Mouse (Mus musculus): ENCODE measurements at regions not wholly inside any gene's neighbourhood (a gene's known extent, or its start where the extent isn't known, plus 50 kb on each side); places are given as distances from the start of the nearest gene placed in this dataset.

DNA sequence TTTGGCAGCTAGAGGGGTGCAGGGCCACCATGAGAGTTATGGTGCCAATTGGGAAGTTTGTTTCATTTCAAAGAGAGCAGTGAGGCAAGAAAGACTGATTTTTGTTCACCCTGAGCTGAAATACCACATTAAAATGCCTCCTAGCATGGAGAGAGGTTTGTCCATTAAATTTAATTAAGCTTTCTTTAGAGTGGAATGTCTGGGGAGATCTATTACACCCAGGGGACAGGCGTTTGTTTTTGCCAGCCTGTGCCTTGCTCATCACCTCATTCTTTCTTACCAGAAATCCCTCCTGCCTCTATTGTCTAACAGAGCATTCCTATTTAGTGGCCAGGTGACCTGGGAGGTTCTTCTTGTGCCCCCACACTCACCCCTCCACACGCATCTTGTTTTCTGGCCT is 55.2 kb upstream of the Rcn1 start:
- no peak for ATAC-seq (ENCODE audit: extremely low read depth, insufficient number of reproducible peaks, low FRiP score, poor library complexity, severe bottlenecking)

DNA sequence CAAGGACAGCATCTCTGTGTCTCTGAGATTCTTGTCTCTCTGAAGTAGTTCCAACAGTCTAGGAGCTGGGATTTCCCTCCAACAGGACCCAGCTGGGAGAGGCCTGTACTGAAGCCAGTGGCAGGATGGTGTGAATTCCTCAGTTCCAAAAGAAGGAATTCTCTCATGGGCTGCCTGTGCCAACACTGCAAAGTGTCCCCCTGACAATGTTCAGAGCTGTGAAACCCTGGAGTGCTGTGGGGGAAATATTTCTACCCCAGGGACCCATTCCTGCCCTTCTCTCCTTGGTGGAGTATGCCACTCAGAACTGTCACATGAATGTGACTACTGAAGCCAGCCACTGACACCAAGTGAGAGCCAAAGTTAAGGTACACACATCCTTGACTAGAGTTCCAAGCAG is 55.7 kb upstream of the Rcn1 start:
- no peak for ATAC-seq (ENCODE audit: extremely low read depth, insufficient number of reproducible peaks, low FRiP score, poor library complexity, severe bottlenecking)

- no peak for ATAC-seq (ENCODE audit: extremely low read depth, insufficient number of reproducible peaks, low FRiP score, poor library complexity, severe bottlenecking)
These were observed 59.5 kb upstream of the Rcn1 start for GRCm38 (mm10) chr2:105458643-105459042.

DNA sequence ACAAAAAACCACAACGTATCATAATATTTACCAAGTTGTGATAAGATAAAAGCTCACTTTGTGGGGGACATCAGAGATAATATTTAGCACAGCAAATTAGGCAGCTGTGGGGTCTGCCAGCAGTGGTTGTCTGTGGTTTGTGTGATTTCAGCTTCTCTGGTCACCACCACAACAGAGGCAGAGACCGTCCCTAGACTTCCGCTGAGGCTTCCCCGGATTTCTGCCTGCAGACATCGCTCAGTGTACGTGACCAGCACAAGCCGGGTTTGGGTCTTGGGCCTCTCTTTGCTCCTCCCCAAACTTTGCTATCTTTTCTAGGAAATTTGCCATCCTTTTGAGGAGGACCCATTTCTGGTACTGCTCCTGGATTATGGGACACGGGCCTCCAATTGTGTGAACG is 60.4 kb upstream of the Rcn1 start:
- no peak for ATAC-seq (ENCODE audit: extremely low read depth, insufficient number of reproducible peaks, low FRiP score, poor library complexity, severe bottlenecking)

DNA sequence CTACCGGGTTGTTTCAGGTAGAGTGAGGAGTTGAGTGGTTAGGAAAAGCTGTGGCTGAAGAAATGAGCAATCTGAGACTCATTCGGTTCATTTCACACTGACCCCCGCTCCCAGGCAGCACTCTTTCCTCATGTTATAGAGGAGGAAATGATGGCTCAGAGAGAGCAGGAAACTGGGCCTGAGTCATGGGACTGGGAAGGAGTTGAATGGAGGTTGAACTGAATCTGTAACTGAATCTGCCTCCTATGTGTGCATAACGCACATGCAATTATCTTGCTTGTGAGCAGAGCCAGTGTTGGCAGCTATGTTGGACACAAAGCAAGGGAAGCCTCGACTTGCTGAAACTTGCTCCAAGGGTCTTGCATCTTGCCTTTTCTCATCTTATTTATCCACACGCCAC is 66.5 kb upstream of the Rcn1 start:
- no peak for ATAC-seq (ENCODE audit: extremely low read depth, insufficient number of reproducible peaks, low FRiP score, poor library complexity, severe bottlenecking)

GRCm38 (mm10) chr2:105468930-105469329 is 69.8 kb upstream of the Rcn1 start:
- ATAC-seq (ENCODE audit: extremely low read depth, insufficient number of reproducible peaks, low FRiP score, poor library complexity, severe bottlenecking), result no peak

DNA sequence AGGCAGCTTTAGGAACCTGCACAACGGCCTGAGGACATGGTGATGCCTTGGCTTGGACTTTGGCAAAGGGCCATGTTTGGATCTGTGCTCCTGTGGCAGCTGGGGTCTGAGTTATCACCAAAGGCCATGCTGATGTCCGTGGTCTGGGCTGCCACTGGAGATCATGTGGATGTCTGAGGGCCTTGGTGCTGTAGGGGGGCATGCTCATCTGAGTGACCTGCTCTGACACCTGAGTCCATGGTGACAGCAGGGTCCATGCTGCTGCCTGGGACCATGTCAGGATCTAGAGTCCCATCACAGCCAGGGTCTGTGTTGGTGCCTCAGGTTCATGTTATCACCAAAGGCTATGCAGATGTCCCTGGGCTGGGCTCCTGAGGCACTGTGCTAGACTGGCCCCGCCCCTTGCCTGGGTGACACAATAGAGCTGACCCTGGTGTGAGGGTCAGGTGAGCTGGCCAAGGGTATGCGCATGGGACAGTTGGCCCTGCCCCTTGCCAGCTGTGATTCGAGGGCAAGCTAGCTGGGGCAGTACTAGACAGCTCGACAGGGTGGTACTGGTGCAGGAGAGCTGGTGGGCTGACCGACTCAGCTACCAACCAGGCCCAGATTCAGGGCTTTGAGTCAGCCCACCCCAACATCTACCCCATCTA is 77.0 kb upstream of the Rcn1 start:
- ATAC-seq (ENCODE audit: extremely low read depth, insufficient number of reproducible peaks, low FRiP score, poor library complexity, severe bottlenecking), result 0 out of 2 replicates have a peak, but pooled peaks have one; percentile 22

GRCm38 (mm10) chr2:105481990-105482592 is 83.0 kb upstream of the Rcn1 start:
- ATAC-seq (ENCODE audit: extremely low read depth, insufficient number of reproducible peaks, low FRiP score, poor library complexity, severe bottlenecking), result no peak

DNA sequence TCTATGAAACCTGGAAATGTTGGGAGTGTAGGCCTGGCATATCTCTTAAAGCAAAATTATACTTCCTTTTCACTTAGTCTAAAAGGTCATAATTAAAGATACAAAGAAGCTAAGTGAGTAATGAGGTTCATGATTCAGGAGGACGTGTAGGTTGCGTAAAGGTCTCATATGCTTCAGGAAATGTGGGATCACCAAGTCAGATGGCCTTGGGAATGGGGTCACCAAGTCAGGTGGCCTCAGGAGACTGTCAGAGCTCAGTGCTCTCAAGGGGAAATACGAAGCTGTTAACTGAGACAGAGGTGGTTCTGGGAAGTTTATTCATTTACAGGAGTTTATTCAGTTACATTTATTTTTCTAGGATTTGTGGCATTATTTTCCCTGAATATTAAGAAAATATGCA is 85.4 kb upstream of the Rcn1 start:
- no peak for ATAC-seq (ENCODE audit: extremely low read depth, insufficient number of reproducible peaks, low FRiP score, poor library complexity, severe bottlenecking)

DNA sequence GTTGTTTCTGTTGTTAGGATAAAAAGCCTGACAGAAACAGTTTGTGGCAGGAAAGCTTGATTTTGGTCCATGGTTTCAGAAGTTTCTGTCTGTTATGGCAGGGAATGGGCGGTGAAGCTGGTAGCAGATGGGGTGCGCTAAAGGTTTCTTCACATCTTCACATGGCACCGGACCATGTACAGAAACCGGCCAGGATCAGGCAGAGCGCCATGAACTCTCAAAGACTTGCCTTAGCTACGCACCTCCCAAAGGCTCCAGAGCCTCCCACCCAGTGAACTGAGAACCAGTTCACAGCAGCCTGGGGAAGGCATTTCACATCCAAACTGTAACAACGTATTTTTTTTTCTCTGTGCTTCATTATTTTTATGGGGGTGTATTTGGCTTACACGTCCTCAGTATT is 86.2 kb upstream of the Rcn1 start:
- ATAC-seq (ENCODE audit: extremely low read depth, insufficient number of reproducible peaks, low FRiP score, poor library complexity, severe bottlenecking), result no peak

DNA sequence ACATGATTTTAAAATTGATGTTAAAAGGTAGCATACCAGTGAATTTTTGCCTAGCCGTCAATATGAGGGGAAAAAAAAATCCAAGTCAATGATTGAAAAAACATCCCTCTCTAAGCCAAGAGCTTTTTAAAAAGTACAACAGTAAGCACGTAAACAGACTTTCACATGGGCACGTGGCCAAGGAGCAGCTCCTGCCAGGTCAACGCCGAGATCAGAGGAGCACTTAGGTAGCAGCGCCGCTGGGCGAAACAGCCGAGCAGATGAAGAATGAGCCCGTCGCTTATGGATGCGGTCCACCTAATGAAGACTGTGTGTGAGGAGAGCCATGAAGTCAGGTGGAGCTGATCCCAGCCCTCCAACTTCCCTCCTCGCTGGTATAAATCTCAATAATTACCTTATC is 96.7 kb upstream of the Rcn1 start:
- no peak for ATAC-seq (ENCODE audit: extremely low read depth, insufficient number of reproducible peaks, low FRiP score, poor library complexity, severe bottlenecking)

- ATAC-seq (ENCODE audit: extremely low read depth, insufficient number of reproducible peaks, low FRiP score, poor library complexity, severe bottlenecking), result no peak
These were observed 105.1 kb upstream of the Rcn1 start for GRCm38 (mm10) chr2:105504197-105504596.

- no peak for ATAC-seq (ENCODE audit: extremely low read depth, insufficient number of reproducible peaks, low FRiP score, poor library complexity, severe bottlenecking)
These were observed 106.4 kb upstream of the Rcn1 start for GRCm38 (mm10) chr2:105505554-105505953.

DNA sequence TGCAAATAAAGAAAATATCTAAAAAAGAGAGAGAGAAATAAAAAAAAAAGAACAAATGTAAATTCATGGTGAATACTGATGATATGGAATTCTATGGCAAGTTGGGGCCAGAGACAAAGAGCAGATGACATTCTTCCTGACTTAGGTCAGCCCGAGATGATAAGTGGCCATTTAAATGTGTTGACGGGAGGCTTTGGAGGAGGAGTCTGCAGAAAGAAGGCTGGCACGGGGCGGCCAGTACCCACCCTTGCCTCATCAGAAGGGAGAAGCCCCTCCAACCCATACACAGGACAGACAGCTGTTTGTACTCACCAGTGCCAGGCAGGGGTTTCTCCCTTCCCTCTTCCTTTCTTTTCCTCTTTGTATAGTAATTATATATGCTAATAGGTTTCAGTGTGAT is 108.0 kb upstream of the Rcn1 start:
- ATAC-seq (ENCODE audit: extremely low read depth, insufficient number of reproducible peaks, low FRiP score, poor library complexity, severe bottlenecking), result no peak

DNA sequence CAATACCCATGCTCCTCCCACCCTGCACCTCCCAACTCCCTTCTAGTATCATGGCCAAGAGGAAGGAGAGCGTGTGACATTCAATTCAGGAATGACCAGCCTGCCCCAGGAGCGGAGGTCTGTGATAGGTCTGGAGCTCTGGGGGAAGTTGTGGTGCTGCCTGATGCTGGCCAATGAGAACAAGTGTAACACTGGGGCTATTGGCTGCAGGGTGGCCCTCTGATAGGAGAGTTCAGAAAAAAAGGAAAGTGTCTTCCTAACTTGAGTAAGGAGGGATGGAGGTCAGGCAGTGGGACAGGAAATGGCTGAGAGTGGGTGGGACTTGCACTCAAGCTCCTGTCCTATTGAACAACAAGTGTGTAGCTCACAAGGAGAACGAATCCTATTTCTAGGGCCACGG is 111.7 kb upstream of the Rcn1 start:
- no peak for ATAC-seq (ENCODE audit: extremely low read depth, insufficient number of reproducible peaks, low FRiP score, poor library complexity, severe bottlenecking)

- ATAC-seq (ENCODE audit: extremely low read depth, insufficient number of reproducible peaks, low FRiP score, poor library complexity, severe bottlenecking), result no peak
These were observed 112.6 kb upstream of the Rcn1 start for GRCm38 (mm10) chr2:105511690-105512089.

DNA sequence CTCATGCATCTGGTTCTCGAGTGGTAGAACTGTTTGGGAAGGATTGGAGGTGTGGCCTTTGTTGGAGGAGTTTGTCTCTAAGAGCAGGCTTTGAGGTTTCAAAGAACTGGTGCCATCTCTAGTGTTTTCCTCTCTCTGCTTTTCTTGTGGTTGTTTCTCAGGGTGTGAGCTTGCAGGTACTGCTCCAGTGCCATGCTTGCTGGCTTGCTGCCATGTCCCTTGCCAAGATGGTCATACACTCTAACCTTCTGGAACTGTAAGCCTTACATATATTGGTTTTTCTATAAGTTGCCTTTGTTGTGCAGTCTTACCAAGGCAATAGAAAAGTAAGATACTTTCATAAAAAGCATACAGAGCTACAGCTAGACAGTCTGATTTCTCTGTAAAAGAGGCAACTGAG is 115.1 kb upstream of the Rcn1 start:
- ATAC-seq (ENCODE audit: extremely low read depth, insufficient number of reproducible peaks, low FRiP score, poor library complexity, severe bottlenecking), result no peak

GRCm38 (mm10) chr2:105514881-105515280 is 115.8 kb upstream of the Rcn1 start:
- ATAC-seq (ENCODE audit: extremely low read depth, insufficient number of reproducible peaks, low FRiP score, poor library complexity, severe bottlenecking), result no peak

DNA sequence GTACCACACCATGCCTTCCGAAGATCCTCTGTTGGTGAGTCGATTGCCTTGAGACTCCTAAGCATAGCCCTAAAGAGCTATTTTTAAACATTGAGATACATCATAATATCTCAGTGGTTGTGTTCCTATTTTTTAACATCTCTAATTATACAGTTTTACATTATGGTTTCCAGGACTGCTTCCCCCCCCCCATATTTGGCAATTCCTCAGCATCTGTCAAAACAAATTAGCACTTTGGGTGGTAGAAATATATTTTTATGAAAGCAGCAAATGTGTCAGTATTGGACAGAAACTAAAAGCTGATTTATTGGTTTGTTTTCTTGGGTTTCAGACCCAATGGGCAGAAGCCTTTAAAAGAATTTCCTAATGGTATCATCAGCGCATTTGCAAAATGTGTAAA is 116.2 kb upstream of the Rcn1 start:
- ATAC-seq (ENCODE audit: extremely low read depth, insufficient number of reproducible peaks, low FRiP score, poor library complexity, severe bottlenecking), result no peak

GRCm38 (mm10) chr2:105516267-105517133 is 117.4 kb upstream of the Rcn1 start:
- ATAC-seq (ENCODE audit: extremely low read depth, insufficient number of reproducible peaks, low FRiP score, poor library complexity, severe bottlenecking), result no peak

Measured in neutrophil, adult 5-6 weeks (primary cell).